Mouse (Mus musculus) frontal cortex, adult (tissue): ENCODE measurements around the gene Psg16.
"Not testable (repeated sequence)": the region's sequence is repeated elsewhere in the genome, so short reads cannot be mapped to it uniquely, and the experiment has no call there.

Source experiments
- ATAC-seq: cut with Nextera tagmentation; 2 replicates; pipeline ENCODE4 v1.9.2; 2017; ENCODE audit warnings: mild to moderate bottlenecking, moderate library complexity, mixed read lengths; ENCODE audit not compliant: low TSS enrichment

The Psg16 gene

DNA sequence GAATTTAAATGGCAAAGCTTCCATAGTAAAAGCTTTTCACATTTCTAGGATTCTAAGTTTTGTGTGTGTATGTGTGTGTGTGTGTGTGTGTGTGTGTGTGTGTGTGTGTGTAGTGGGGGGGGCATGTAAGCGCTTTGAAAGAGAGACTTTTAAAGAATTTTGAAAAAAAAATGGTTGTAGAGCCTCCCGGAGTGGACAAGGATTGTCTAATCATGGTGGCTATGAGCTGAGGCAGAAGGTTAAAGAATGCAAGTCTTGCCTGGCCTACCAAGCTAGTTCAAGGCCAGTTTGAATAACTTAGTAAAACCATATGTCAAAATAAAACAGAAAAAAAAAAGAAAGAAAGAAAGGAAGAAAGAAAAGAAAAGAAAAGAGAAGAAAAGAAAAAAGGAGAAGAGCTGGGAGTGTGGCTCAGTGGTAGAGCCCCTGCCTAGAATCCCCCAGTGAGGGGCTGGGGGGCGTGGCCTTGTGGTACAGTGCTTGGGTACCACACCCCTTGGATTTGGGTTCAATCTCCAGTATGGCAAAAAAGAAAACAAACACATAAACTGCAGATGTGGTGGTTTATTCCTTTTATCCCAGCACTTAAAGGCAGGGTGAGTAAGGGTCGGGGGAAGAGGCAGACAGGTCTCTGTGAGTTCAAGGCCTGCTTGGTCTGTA is 18.4 kb upstream of the Psg16 start:
- ATAC-seq, result no peak

DNA sequence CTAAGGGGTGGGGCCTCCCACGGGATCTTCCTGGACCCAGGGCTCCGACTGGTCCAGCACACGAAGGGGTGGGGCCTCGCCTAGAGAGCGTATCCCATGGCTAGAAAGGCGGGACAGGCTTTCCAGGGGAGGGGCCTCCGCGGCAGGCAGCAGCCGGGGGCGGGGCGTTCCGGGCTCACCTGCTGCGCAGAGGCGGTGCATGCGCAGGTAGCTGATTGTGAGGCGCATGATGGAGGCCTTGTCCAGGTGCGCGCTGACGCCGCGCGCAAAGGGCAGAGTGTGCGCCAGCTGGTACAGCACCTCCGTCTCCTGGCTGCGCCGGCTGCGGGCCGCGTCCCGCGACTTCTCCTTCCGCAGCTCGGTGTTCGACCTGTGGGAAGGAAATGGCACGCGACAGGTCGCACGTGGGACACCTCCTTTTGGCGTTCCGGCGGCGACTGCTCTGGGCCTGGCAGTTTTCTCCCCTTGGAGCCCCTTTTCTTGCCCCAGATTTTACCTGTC is 17.7 kb upstream of the Psg16 start:
- peak; percentile 84 for ATAC-seq

DNA sequence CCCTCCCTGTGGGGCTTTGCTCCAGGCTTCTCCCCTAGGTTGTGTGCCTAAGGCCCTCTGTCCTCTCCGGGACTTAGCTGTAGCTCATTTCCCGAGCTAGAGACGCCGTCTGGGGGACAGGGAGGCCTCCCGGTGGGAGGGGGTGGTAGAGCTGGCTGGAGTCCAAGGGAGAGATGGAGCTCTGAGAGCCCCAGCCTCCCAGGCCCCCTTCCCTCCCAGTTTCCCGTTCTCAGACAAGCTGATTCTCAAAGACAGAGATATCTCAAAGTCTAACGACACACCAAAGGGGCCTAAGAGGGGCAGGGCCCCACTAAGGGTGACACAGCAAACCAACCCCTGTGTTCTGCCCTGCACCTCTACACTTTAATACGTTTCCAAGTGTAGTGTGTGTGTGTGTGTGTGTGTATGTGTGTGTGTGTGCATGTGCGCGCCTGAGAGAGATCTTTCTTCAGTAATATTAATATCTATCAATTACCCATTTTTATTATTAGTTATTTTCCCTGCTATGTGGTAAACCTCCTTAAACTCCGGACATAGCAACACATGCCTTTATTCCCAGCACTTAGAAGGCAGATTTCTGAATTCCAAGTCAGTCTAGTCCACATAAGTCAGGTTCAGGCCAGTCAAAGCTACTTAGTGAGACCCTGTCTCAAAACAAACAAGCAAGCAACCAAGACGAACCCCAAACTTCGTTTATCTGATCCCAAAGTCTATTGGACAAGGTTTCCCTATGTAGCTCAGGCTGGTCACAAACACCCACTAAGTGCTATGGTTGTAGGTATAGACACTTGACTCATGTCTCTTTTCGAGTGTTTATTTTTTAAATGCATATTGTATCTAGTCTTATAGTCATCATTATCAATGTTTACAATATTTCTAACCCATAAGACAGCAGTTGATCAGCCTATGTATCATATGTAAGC is 17.0 kb upstream of the Psg16 start:
- ATAC-seq, result no peak

DNA sequence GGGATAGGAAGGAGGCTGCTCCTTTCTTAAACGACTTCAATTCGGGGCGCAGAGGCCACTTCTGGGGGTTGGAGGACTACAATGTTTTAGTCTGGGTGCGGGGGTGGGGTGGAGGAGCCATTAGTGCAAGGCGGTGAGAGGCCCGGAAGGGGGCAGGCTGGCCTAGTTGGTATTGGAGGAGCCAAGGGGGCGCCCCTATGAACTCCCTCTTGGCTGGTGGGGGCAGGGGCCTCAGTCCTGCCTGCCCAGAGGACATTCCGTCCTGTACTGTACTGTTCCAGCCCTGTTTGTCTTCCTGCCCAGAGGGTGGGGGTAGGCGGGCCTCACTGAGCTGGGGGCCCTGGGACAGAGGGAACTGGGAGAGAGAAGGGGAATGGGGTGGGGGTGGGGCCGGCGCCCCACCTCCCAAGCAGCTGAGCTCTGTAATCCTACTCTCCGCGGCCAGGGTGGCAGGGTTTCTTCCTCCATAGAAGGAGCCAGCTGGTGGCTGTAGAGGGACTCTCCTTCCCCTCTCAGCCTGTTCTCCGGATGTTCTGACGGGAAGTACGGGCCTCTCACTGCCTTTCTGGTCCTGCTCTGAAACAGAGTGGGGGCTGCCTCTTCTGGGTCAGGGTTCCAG is 15.7 kb upstream of the Psg16 start:
- peak; percentile 29 for ATAC-seq

DNA sequence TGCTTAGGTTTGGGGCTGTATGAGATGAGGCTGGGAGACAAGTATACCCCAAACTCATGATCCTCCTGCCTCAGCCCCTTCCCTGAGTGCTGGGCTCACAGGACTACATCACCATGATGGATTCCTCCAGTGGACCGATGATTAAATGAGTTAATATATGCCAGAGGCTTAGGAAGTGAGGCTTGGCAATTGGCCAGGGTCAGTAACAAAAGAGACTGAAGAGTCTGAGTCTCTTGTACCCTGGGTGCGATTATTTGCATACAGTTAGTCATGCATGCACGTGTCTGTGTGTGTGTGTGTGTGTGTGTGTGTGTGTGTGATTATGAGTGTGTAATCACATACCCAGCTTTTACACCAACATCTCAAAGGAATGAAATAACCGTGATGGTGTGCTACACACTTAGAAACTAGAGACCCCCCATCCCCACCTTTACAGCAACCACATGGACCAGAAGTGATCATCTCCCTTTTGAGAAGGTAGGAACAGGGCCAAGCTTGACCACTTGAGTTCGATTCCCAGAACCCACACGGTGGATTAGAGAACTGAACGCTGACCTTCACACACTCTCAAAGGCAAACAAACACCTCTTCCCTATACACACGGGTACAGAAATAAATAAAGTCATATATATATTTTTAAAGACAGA is 14.9 kb upstream of the Psg16 start:
- ATAC-seq, result no peak

DNA sequence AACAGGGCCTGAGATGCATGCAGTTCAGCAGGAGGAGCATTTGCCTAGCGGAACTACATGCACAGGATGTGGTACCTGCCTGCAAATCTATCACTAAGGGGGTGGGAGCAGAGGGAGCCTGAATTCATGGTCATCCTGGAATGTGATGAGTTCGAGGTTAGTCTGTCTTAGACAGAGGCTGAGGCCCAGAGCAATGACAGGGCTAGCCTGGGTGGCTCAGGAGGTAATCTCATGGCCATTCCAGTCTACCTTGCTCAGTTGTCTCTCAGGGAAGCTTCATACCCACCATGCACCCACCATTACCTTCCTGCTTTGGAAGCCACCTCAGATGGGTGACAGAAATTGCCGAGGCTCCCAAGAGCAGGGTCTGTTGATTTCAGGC is 14.4 kb upstream of the Psg16 start:
- ATAC-seq, result no peak

DNA sequence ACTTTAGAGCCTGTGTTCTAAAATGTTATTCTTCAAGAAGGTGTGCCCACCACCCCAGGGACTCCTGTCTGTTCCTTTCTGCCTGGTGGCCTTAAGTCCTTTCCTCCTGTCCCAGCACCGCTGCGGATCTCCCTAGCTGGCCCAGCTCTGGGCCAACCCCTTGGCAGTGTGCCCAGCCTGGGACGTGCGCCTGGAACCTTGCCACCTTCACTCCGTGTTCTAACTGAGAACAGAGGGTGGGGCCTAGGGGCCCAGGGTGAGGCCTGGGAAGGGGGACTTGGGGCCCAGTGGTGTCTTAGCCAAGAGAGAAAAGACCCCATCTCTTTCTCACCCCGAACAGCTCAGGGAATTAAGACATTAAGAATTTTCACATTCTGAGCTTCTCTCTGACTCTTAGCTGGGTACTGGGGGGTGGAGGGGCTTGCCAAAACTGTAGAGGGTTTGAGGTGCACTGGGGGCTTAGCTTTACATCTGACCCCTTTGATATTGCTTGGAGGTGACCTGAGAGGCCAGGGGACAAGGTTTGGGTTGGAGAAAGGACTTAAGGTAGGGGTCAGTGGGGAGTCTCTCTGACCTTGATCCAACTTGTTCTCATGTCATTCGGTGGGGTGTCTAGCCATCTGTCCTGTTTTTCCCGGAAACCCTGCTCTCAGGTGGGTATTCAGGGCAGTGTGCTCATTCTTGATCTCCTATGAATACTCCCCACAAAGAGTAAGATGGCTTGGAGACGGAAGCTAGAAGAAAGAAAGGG is 13.6 kb upstream of the Psg16 start:
- peak; percentile 33 for ATAC-seq

DNA sequence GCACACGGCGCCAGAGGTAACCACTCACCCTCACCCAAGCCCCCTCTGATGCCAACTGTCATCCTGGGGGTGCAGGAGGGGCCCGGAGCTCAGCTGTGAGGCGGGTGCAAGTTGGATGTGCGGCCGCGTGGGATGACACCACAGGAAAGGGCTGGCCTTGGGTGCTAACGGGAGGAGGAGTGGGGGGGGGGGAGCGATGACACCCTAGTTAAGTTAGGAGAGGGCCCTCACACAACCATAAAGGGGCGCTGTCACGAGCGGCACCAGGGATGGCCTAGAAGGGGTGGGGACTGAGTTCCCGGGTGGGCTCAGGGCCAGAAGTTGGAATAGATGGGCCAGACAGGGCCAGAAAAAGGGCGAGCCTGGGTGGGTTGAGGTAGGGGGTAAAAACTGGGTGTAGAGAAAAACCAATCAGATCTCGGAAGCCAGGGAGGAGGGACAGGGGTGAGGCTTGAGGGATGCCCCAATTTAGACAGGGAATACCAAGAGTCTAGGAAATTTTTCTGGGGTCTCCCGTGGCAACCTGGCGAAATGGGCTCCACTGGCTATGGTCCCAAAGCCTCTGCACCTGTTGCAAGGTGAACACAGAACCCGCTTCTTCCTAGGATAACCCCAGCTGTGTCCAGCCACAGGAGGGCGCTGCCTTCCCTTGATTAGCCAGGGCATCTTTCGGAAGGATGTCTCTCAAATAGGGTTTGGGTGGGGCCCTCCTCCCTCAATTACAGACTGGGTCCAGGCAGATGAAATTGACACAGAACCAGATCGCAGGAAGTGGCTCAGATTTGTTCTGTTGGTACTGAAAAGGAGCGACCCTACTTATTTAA is 12.8 kb upstream of the Psg16 start:
- ATAC-seq, result peak; percentile 28

DNA sequence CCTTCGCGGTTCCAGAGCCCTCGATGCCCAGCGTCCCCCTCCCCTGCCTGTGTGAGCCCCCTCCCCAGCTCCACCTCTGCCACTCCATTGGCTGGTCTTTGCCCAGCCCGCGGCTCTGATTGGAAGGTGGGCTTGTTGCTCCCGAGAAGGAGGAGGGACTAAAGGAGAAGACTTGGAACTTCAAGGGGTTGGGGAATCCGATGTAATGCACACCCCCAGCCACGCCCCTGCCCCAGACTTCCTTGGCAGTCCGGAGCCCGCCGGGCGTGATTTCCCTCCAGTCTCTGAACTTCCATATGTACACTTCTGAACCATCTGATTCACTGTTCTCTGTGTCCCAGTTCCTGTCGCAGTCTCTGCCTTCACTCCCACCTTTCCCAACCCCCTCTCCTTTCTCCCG is 11.5 kb upstream of the Psg16 start, which contains the start of gene Hif3a:
Gene Hif3a, minus strand, starts transcription at position 39 of the 400 bp plus-strand sequence.
- ATAC-seq, result 0 out of 2 replicates have a peak, but pooled peaks have one; percentile 10

DNA sequence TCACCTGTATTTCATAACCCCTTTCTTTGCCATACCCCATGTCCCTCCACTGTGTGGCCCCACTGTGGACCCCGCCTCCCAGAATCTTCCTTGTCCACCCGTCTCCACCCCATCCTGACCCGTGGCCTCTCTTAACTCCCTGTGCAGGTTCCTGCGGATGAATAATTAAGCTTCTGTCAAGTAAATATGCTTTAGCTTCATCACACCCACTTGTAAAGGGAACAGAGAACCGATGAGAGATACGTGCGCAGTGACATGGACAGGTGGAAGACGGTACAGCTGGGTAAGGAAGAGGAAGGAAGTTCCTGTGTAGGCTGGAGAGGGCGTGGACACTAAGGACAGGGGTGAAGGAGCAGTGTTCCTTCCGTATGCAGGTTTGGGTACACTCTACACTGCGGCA is 11.0 kb upstream of the Psg16 start:
- ATAC-seq, result no peak

DNA sequence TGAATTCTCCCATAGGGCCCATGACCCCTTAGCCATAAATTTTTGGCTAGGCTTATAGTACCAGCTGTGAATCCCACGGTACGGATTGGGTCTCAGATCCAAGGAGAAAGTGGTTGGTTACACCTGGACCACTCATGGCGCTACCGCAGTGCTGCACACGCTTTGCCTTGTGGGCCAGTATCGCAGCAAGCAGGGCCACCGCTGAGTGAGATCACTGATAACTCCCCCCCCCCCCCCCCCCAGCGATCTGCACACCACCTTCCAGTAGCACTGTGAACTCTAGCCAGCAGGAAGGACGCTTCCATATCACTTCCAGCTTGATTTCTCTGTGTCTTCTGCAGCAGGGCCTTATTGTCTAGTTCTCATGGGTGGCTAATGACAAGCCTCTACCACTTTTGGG is 8.2 kb upstream of the Psg16 start:
- ATAC-seq, result no peak

DNA sequence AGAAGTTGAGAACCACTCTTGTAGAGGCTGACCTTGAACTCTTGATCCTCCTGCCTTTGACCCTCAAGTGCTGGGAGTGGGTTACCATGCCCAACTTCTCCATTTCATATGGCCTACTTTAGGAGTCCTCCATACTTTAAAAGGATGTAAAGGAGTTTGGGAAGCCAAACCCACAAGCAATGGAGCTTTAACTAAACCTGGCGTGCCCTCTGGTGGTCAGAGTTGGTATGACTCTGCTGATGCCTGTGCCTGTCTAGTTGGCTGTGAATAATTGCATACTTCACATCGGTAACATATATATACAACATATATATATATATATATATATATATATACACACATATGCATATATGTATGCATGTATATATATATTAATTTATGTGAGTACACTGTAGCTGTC is 7.4 kb upstream of the Psg16 start:
- peak; percentile 50; the same call in 1 of the 2 replicates for ATAC-seq

DNA sequence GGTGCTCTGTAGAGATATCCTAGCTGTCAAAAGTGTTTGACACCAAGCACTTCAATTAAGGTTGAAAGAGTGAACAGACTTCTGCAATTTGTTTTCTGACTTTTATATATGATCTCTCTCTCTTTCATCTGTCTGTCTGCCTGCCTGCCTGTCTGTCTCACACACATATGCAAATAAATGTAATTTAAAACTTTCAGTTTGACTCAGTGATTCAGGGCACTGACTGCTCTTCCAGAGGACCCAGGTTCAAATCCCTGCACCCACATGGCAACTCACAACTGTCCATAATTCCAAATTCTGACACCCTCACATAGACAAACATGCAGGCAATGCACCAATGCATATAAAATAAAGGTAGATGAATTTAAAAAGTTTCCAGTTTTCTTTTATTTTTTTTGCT is 6.8 kb upstream of the Psg16 start:
- ATAC-seq, result no peak

DNA sequence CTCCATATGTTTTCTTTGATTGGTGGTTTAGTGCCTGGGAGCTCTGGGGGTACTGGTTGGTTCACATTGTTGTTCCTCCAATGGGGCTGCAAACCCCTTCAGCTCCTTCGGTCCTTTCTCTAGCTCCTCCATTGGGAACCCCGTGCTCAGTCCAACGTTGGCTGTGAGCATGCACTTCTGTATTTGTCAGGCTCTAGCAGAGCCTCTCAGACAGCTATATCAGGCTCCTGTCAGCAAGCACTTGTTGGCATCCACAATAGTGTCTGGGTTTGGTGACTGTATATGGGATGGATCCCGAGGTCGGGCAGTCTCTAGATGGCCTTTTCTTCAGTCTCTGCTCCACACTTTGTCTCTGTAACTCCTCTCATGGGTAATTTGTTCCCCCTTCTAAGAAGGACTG is 6.2 kb upstream of the Psg16 start:
- not testable (repeated sequence) for ATAC-seq

DNA sequence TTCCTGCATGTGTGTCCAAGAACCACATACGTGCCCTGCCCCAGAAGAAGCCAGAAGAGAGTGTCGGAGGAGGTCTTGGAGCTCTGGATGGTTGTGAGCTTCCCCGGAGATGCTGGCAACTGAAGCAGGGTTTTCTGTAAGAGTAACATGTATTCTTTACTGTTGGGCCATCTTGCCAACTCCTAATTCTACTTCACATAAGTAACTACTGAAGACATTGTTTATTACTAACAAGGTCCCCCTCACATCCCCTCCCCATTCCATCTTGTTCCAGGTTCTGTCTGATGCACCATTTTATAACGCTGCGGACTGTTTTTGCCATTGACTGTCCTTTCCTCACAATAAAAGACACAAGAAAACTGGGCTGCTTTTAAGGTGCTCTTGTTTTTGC is 332 bp upstream of the Psg16 start:
- ATAC-seq, result no peak

DNA sequence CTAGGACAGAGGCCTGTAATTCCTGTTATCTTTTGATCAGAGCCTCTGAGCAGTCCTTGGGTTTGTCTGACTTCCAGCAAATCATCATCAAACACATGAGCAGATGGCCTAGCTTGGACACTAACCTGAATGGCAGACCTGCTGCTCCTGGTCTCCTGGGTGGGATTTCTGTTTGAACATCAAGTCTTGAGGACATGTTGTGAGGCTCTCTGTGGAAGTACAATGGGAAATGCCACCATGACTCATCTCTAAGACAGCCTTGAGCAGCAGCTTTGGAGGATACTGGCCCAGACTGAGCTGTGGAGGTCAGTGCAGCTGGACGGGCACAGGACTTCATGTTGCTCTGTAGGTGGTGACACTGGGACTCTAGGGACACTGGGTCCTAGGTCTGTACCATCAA is 2.7 kb downstream of the Psg16 start:
- no peak for ATAC-seq

DNA sequence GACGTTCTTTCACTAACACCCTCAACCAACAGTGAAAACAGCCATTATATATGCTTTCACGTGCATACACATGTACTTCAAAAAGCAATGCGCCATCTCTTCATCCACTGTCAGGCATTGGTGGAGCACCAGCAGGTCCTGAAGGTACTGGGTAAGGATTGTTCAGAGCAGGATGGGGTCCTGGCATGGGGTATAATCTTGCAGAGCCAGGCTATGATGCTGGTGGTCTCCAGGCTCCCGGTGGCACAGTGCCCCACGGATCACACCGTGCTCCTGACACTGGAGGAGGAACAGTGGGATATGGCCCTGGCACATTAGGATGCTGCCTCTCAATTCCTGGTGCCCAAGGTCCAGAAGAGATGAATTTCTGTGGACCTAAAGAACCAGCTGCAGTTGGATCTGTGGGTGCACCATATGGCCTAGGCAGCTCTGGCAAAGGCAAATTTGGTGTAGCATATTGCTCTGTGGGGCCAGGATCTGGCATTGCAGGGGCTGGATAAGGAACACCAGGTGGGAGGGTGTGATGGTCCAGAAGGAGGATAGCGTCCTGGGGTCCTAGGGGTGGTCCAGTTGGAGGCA is 4.3 kb downstream of the Psg16 start:
- no peak for ATAC-seq

DNA sequence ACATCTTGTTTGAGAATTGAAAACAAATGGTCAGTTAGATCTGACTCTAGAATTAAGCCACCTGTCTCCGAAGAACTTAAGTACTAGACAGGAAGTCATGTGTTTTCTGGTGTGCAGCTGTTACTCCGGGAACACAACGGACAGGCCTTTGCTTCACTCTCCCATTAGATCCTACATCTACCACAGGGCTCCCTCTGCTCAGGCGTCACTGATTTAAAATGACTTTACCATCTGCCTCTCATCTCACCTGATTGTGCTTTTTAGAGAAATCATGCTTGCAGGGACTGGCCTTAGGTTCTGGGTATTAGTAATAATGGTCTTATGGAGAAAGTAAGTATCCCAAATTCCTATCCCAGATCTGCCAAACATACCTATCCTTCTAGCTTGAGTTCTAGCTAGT is 8.9 kb downstream of the Psg16 start:
- no peak for ATAC-seq

DNA sequence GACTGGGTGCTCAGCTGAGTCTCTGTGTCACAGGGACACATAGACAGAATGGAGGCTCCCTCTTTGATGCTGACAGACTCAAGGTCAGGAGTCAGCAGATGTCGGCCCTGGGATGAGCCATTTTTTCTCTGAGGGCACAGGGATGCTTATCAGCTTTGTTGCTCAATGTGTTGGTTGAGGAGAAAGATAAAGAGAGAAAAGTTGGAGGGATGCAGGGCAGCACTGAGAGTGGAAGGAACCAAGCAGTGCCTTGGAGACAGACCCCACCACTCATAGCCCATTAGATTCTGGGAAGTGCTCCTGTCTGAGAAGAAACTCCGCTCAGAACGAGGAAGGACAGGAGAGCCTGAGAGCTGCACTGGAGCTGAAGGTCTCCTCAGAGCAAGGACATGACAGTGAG is 13.9 kb downstream of the Psg16 start:
- no peak for ATAC-seq

DNA sequence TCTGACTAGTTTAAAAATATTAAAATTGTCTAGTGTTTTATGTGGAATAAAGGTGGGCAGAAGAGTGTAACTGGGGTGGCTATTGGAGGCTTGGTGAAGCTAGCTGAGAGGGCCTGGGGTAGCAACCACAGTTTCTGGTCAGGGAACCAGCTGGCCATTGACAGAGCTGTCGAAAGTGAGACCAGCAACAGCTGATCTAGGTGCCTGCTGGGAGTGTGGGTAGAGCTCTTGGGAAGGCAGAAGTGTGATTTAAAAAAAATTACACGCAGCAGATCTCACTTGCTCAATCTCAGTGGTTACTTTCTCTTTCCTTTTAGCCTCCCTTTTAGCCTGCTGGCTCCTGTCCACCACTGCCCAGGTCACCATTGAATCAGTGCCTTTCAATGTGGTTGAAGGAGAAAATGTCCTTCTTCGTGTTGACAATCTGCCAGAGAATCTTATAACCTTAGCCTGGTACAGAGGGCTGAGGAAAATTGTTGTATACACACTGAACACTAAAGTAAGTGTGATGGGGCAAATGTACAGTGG is 16.3 kb downstream of the Psg16 start:
- peak; percentile 41 for ATAC-seq
